Mouse (Mus musculus) small intestine, adult 2 months (tissue): ENCODE measurements around the gene Tdo2.

Experiments
- CTCF ChIP-seq: fragments of 200-500 bp; IDR thresholded peaks from 2 replicates; pipeline ENCODE4 v1.5.1; 2012; ENCODE audit warnings: low read depth, mild to moderate bottlenecking, control low read depth, inconsistent platforms, low read length, moderate library complexity, mixed read lengths; ENCODE audit not compliant: insufficient replicate concordance, insufficient read length; ENCODE audit errors: extremely low read depth
- POLR2A ChIP-seq: fragments of 200-500 bp; IDR thresholded peaks from 2 replicates; pipeline ENCODE4 v1.6.1; 2012; ENCODE audit warnings: low read depth, mild to moderate bottlenecking, control low read depth, inconsistent platforms, low read length, moderate library complexity

DNA sequence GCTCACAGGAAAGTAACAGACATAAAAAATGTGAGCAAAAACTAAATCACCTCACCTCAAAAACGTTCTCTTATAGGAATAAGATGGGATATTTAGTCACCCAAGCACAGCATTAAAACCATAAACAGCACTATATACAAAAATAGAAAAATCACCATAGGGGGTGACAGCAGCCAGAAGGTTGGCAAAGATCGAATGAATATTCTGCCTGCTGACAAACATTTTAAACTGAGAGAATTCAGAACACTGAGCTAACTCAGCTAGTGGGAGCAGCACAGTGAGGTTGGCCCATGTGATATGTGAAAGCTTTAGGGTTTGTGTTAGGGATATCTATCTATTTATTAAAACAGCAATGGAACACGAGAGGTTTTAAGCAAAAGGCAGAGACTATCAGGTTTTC is 11.4 kb downstream of the Tdo2 start:
- TF ChIP-seq POLR2A (no peak), CTCF (no peak)
